Mouse (Mus musculus): ENCODE results near the gene Calm5.

GRCm38 (mm10) chr13:3877679-3878220 lies 23.8 kb downstream of the Calm5 start:
- TF ChIP-seq CTCF (IDR thresholded peaks at IDR 0.05) (no peak), EP300 (IDR thresholded peaks at IDR 0.05) (no peak)

All from lung, postnatal 0 days (tissue).